Mouse (Mus musculus) left cerebral cortex, adult 18-20 months (tissue): ENCODE measurements around the gene Slc34a1. TPM values are rescaled to one million over a fixed set of nuclear protein-coding genes. Genes with fewer than 3 reads are reported as not detected.

ENCODE experiments used
- microRNA-seq, 2 experiments: library from miRNA; unstranded; fragments of <30 nt; microRNA quantifications; one replicate each; pipeline ENCODE4 v1.2.0; 2021
- total RNA-seq, 2 experiments: library from RNA; stranded (reverse); gene quantifications; 2 replicates each; pipeline ENCODE4 v1.2.3; 2021

Gene Slc34a1
- total RNA-seq, 2 experiments from 2014 or later = not detected

Small RNAs within 50 kb of the gene (microRNA-seq; reads per million reads assigned to microRNA genes)
- 3.5 to 5.3 reads per million in 2 experiments for gene Mir6943

Other genes starting within 250 kb of the Slc34a1 start
- under 1 TPM; 0.21 to 0.40 TPM for gene Fgfr4, start 245.5 kb upstream of the Slc34a1 start, total RNA-seq
- gene Nsd1, start 188.4 kb upstream of the Slc34a1 start, total RNA-seq = 100 to 1,000 TPM; 109 to 115 TPM
- gene Prelid1, start 77.7 kb upstream of the Slc34a1 start, total RNA-seq = 100 to 1,000 TPM; 171 to 182 TPM
- gene Rab24, start 76.2 kb upstream of the Slc34a1 start, total RNA-seq = 10 to 100 TPM; 87.6 to 89.3 TPM
- gene Mxd3, start 68.4 kb upstream of the Slc34a1 start, total RNA-seq = 1 to 10 TPM; 1.1 to 1.8 TPM
- 10 to 100 TPM; 54.4 to 59.1 TPM for gene Lman2, start 35.4 kb upstream of the Slc34a1 start, total RNA-seq
- gene Rgs14, start 28.5 kb upstream of the Slc34a1 start, total RNA-seq = 10 to 100 TPM; 57.5 to 60.7 TPM
- not detected for gene Pfn3, start 17.0 kb downstream of the Slc34a1 start, total RNA-seq
- gene F12, start 28.6 kb downstream of the Slc34a1 start, total RNA-seq = under 1 TPM; 0.33 to 0.68 TPM
- 10 to 100 TPM; 63.2 to 64.6 TPM for gene Grk6, start 46.9 kb downstream of the Slc34a1 start, total RNA-seq
- 10 to 100 TPM; 66.6 to 70.1 TPM for gene Prr7, start 66.1 kb downstream of the Slc34a1 start, total RNA-seq
- 100 to 1,000 TPM; 263 to 271 TPM for gene Dbn1, start 89.9 kb downstream of the Slc34a1 start, total RNA-seq
- 100 to 1,000 TPM in 1 of 2 experiments, 10 to 100 TPM in 1; 91.7 to 101 TPM for gene Pdlim7, start 115.5 kb downstream of the Slc34a1 start, total RNA-seq
- gene Dok3, start 131.1 kb downstream of the Slc34a1 start, total RNA-seq = 10 to 100 TPM in 1 of 2 experiments, 1 to 10 TPM in 1; 9.1 to 12.2 TPM
- 10 to 100 TPM; 52.2 to 62.0 TPM for gene Ddx41, start 138.5 kb downstream of the Slc34a1 start, total RNA-seq
- gene Fam193b, start 172.9 kb downstream of the Slc34a1 start, total RNA-seq = 10 to 100 TPM; 77.0 to 81.8 TPM
- 100 to 1,000 TPM; 133 to 142 TPM for gene Tmed9, start 175.5 kb downstream of the Slc34a1 start, total RNA-seq
- gene B4galt7, start 201.7 kb downstream of the Slc34a1 start, total RNA-seq = 10 to 100 TPM; 27.2 TPM
- gene Caml, start 224.8 kb downstream of the Slc34a1 start, total RNA-seq = 10 to 100 TPM; 37.1 to 43.7 TPM
- 10 to 100 TPM; 40.3 to 45.4 TPM for gene Ddx46, start 236.8 kb downstream of the Slc34a1 start, total RNA-seq